Mouse (Mus musculus): Measurements from ENCODE around the gene Galp.

DNA sequence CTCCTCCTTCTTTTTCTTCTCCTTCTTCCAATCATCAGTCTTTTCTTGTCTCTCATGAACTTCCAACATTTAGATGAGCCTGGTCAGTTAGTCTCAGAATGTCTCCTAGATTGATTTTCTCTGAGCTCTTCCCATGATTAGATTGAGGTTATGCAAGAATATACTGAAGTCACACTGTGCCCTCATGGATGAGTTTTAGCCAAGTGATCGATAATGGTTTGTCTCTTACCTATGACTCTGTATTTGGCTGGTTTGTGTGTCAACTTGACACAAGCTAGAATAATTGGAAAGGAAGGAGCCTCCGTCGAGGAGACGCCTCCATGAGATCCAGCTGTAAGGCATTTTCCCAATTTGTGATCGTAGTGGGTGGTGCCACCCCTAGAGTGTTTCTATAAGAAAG, 57.6 kb downstream of the Galp start:
- TF ChIP-seq CTCF (IDR thresholded peaks at IDR 0.05; ENCODE audit: low read depth, low read length) (no peak), POLR2A (IDR thresholded peaks at IDR 0.05; ENCODE audit: borderline replicate concordance, low read depth, low read length) (no peak)

Data from bone marrow macrophage, adult 2 months (primary cell).